Mouse (Mus musculus) frontal cortex, postnatal 36 days (tissue): Measurements from ENCODE around the gene Ralgds.
"Not testable (repeated sequence)": the region's sequence is repeated elsewhere in the genome, so short reads cannot be mapped to it uniquely, and the experiment has no call there.

Experiments
- DNase-seq, 2 experiments: peaks; one replicate each; pipeline ENCODE4 v3.0.0; 2022; ENCODE audit warnings: low spot score in 2 of 2

The Ralgds gene

DNA sequence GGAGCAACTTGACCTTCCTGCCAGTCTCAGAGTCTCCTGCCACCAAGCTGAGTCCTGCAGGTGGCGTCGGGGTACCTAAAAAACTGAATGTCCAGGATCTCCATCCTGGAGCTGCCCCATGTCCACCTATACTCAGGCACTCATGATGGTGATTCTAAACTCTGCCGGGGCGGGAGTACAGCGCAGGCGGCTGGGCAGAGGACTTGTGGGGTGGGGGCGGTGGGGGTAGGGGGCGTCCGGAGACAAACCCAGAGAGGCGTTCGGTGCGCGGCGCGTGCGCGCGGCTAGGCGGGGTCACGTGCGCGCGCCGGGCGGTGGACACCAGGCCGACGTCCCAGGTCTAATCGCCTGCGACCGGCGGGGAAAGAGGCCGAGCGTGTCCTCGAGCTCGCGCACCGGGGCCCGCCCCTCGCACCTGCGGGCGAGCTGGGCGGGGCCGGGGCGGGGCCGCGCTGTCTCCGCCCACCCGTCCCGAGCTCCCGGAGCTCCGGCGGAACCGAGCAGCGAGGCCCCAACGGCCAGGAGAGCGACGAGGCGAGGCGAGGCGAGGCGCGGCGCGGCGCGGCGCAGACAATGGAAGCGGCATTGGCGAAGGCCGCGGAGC is at the start of gene Ralgds:
Gene Ralgds, plus strand, starts transcription at position 328 of the 604 bp plus-strand sequence.
- peak in 1 of 2 experiments; percentile 39 for DNase-seq

DNA sequence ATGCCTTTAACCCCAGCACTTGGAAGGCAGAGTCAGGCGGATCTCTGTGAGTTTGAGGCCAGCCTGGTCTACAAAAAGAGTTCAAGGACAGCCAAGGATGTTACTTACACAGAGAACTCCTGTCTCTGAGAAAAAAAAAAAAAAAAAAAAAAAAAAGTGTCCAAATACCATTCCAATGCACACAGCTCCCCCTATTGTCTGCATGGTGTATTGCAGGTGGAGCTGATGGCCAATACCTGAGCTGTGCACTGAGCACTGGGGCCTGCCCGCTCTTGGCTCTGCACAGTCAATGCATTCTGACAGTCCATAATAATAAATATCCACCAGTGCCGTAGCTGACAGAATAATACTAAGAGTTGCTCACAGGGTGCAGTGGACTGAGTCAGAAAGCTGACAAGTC is 49.0 kb upstream of the Ralgds start:
- peak; percentile 75 to 82 for DNase-seq

DNA sequence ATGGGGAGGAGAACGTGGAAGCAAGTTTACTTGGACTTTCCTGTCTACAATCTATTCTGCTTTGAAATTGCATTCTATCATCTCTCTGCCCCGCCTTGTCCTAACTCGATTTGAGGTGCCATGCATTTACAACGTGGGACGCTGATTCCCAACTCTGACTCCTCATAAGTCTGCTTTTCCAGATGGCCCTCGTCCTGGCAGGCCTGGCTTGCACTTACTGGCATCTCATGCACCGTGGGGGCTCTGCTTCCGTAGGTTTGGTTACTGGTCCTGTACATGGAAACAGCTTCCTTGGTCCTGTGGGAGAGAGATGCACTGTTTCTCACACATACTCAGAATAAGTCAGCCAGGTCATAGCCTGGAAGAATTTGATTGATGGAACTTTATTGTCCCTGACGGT is 48.0 kb upstream of the Ralgds start:
- no peak for DNase-seq

DNA sequence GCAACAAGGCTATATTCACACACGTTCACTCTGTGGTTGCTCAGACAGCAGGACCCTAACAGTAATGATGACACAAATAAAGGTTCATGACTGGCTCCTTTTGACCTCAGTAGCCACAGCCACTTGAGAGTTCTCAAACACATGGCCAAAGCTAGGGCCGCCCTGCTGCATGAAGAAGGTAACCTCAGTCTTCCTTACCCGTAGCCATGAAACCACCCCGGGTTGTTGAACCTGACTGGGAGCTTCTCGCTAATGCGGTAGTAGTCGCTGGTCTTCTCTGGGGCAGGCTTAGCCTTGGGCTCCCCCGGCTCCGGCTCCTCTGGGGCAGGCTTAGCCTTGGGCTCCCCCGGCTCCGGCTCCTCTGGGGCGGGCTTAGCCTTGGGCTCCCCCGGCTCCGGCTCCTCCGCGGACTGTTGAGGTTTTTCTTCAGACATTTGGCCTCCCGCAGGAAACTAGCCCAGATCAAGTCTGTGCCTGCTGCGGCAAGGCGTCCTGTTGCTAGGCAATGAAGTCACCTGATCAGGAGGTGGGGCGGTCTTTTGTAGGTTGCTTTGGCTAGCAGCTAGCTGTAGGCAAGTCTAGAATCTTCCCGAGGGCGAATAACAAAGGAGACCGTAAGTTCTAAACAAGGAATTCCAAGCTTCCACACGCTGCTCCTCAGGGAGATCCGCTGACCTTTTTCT is 46.9 kb upstream of the Ralgds start, which contains the start of gene 1700007K13Rik:
Gene 1700007K13Rik, minus strand, starts transcription at position 497 of the 683 bp plus-strand sequence.
- DNase-seq, result peak; percentile 75 to 82

DNA sequence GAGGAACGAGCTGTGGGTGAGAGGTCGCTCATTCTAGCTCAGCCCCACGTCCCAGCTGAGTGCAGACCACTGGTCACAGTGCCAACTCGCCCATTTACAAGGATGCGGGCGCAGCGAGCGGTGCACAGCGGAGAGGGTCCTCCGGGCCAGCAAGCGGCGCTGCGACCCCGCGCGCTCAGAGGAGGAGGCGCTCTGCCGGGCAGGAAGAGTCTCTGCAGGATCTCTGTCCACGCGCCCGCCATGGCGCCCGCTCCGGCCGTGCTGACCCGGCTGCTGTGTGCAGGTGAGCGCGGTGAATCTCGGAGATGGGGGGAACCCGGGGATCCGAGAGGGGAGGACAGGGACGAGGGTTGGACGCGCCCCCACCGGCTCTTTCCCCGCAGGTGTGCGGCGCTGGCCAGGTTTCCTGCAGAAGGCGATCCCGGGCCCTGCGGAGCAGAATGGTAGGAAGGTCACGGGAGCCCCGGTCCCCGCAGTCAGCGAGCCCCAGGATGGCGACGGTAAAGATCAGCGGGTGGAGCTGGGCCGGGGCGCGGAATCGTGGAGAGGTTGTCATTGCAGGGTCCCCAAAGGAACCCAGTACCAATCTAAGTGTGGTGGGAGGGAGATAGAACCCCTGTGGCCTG is 45.0 kb upstream of the Ralgds start, which contains the start of gene Mrps2:
Gene Mrps2, plus strand, starts transcription at position 207 of the 626 bp plus-strand sequence.
- peak; percentile 85 to 87 for DNase-seq

DNA sequence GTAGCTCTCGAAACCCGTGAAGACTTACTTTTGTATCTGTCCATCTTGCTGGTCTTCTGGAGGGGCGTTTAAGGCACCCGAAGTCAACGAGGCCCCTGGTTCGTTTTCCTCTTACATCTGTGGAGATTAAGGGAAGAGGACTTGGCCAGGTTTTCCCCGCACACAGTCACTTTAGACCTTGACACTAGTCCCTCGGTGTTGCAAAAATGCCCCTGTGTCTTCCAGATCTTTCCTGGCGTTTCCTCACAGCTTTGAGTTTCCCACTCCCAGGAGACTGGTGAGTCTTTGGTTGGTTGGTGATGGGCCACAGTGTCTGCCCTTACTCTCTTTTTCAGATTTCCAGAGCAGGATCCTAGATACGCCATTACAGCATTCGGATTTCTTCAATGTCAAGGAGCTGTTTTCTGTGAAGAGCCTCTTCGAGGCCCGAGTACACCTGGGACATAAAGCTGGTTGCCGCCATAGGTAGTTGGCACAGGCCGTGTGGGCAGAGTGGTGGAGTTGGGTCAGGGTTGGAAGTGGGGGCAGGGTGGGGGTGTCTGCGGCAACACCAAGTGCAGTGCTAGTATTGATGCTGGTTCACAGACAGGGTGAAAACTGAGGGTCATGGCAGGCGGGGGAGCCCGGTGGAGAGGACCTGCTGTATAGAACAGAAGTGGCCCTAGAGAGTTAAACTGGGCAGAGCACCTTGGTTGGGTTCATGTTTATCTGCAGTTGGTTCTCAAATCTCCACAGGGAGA is 44.3 kb upstream of the Ralgds start:
- peak in 1 of 2 experiments; percentile 1 for DNase-seq

DNA sequence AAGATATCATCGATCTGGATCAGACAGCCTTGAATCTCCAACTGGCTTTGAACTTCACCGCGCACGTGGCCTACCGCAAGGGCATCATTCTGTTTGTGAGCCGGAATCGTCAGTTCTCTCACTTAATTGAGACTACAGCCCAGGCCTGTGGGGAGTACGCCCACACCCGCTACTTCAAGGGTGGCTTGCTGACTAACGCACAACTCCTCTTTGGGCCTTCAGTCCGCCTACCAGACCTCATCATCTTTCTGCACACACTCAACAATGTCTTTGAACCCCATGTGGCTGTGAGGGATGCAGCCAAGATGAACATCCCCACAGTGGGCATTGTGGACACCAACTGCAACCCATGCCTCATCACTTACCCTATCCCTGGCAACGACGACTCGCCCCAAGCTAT is 43.5 kb upstream of the Ralgds start:
- peak in 1 of 2 experiments; percentile 0 for DNase-seq

DNA sequence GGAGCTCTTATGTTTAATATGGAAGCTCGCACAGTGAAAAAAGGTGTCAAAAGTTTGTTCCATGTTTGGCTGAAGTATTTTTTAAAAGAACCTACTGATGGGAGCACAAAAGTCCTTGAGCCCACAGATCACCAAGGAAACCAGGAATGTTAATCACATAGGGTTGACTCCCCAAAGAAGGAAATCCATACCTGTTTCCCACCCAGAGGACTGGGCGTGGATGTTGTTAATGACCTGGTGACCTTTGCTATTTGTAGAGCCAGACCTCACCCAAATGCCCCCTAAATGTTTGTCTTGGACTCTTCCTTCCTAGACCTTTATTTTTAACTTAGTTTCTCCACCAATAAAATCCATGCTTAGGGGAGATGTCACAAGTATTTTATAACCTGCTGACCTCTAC is 42.3 kb upstream of the Ralgds start:
- no peak for DNase-seq

DNA sequence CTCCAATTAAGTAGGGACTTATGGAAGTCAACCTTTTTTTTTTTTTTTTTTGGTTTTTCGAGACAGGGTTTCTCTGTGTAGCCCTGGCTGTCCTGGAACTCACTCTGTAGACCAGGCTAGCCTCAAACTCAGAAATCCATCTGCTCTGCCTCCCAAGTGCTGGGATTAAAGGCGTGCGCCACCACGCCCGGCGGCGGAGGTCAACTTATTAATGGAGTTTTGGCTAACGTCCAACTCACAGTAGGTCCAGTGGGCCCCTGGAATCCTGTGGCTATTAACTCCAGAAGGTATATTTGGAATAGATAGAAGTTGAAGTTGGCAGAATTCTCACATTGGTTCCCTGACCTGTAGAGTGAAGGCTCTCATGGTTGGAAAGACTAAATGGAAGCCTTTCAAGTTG is 40.9 kb upstream of the Ralgds start:
- peak in 1 of 2 experiments; percentile 1 for DNase-seq

DNA sequence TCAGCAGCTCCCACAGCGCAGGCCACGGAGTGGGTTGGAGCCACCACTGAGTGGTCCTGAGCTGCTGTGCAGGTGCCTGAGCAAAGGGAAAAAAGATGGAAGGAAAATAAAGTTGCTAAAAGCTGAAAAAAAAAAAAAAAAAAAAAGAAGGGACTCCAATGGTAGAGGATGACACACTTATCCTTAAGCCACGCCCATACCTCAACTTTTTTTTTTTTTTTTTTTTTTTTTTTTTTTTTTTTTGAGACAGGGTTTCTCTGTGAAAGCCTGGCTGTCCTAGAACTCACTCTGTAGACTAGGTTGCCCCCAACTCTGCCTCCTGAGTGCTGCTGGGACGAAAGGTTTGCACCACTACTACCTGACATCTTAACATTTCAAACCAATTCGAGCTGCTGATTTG is 34.9 kb upstream of the Ralgds start:
- DNase-seq, result not testable (repeated sequence)

DNA sequence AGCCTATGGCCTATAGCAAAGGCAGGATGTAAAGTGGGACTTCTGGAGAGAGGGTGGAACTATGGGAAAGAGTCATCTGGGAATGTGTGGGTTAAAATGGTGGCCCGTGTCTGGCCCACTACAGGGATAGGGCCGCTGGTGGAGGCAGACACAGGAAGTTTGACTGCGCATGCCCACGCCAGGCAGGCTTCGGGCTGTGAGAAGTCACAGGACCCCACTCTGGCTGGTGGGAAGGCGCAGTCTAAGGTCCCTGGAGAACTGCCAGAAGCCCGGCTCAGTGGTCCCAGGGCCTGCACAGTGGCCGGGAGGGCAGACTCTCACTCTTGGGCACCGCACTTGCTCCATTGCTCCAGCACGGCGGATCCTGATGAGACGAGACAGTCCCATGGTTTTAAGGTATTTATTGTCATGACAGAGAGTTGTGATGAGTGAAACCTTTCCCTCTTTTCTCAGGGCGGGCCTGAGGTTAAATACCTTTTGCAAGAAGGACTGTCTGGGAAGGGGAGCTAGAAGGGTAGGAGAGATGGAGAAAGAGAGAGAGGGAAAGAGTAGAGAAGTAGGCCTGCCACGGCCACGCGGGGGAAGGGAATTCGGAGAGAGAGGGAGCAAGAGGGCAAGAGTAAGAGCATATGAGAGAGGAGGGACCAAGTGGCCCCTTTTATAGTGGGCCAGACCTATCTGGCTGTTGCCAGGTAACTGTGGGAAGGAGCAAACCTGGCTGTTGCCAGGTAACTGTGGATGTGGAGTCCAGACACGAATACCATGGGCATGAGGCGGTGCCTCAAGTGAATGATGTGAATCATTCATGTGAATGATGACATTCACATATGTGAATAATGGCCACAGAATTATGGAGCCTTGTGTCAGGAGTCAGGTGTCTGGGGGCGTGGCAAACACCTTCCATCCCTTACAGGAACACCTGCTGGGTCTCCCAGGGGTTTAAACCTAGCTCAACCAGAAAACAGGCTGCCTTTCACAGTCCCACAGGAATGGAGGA is 33.4 kb upstream of the Ralgds start:
- DNase-seq, result no peak

DNA sequence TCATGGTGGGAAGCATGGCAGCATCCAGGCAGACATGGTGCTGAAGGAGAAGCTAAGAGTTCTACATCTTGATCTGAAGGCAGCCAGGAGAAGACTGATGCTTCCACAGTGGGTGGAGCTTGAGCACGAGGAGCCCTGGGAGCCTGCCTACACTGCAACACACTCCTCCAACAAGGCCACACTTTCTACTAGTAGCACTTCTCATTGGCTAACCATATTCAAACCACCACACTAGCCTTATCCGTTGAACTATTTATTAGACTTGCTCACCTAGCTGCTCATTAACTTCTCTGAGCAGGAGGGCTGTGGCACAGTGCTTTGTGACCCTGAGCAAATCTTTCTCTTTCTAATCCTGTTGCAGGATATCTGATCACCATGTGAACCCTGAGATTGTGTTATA is 29.1 kb upstream of the Ralgds start:
- DNase-seq, result no peak

DNA sequence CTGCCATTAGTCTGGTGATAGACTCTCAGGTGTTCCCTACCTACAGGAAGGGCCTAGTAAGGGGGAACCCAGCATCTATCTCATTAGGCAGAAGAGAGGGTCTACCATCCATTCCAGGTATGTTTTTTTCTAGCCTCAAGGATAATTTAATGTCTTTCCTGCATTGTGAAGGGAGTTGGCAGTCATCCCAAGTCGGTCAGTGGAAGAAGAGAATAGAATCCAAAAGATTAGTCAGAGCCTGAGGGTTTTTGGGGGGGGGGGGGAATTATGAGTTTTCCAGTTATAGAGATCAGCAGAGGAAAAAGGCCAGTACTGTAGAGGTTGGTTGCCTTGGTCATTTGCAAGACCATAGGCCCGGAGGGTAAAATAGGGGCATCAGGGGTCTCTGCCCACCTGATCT is 18.4 kb upstream of the Ralgds start:
- DNase-seq, result no peak

DNA sequence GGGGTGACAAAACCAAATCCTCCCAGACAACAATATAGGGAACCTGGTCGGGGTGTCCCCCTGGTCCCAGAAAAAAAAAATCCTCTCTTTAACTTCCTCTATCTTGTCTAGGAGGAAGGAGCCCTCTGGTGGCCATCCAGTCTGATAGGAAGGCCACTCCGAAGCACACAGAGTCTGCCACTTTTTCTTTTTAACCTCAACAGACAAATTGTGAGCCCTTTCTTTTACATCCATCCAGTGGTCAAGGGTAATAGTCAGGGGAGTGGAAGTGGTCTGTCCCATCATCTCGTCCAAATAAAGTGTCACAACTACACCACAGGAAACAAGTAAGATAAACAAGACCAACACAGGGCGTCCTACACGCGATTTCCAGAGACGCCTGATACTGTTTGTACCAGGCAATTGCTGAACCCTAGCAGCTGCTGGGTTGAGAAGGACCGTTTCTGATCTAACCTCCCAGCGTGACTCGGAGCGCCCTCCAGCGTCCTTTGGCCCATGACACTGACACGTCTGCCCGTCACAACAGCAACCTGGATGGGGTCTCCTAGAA is 17.6 kb upstream of the Ralgds start:
- peak in 1 of 2 experiments; percentile 18 for DNase-seq

DNA sequence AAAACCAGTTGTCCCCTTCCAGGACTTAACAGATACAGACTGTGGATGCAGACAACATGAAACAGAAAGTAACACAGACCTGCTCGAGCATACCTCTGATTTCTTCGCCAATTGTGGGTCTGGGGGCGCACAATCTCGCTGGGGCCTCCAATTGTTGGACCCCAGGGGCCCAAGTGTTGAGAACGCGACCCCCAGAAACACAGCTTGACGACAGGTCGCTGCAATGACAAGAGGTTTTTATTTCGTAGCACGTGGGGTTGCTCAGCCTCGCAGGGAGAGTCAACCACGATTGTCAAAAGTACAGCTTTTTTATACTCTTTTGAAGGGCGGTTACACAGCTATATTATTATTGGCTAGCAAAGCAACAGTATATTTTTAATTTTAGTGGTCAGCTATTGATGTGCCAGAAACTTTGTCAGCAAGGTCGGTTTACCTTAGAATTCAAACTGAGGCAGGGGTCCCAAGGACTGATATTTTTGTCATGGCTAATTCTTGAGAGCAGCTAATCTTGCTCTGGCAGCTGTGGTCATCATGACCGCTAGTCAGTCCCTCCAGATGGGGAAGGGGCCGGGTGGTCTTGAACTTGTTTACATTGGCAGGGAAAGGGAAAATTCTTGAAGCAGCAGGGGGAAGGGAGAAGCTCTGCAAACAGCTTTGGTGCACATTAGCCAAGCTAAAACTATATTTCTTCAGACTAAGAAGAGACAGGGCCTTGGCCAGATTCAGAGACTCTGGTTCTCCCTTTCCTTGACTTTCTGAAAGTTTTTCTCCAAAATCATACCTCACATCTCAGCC is 16.9 kb upstream of the Ralgds start:
- no peak for DNase-seq

DNA sequence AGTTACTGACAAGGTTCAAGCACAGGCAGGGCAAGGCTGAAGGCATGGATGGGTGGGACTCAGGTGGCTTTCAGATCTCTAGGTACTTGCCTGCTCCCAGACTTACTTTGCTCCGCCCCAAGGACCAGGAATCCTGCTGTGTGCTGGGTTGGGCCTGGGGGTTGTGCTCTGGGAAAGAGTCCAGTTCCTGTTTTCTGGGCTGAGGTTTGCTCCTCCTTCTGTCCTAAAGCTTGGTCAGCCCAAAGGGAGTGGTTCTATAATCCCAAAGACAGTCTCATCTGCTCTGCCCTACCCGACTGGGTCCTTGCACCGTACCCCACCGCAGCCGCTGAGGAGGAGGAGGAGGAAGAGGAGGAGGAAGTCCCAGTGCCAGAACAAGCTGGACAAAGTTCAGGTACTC is 16.3 kb upstream of the Ralgds start, which contains the start of gene Gbgt1:
Gene Gbgt1, plus strand, starts transcription at position 221 of the 400 bp plus-strand sequence.
- no peak for DNase-seq

DNA sequence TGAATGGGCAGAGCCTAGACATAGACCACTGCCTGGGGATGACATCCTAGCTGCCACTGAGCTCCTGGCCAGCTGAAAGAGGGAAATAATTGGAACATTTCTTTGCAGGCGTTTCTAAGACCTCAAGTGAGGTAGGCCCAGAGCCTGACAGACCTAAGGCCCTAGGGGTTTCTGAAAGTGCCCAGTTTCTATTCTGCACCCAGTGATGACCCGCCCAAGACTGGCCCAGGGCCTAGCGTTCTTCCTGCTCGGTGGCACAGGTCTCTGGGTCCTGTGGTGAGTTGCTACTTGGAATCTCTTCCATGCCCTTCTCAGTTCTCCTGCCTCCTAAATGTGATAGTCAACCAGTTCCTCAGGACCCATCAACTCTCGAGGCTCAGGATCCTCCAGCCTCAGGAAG is 15.4 kb upstream of the Ralgds start:
- DNase-seq, result no peak

DNA sequence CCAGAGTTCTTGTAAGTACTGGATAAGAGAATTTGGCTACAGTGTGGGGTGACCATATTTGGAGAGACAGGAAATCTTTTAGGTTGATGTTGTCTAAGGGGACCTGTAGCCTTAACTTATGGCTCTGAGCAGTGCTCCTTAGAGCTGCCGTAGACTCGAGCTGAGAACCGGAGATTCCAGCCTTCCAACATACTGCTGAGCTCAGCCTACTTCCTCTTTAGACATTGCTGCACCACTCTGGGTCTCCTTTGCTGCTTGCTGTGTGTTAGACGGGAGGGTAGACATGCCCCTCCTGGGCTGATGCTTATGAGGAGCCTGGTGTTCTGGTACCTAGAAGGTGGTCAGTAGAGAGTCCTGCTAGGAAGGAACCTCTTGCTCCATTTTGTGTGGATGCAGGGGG is 14.5 kb upstream of the Ralgds start:
- DNase-seq, result no peak

DNA sequence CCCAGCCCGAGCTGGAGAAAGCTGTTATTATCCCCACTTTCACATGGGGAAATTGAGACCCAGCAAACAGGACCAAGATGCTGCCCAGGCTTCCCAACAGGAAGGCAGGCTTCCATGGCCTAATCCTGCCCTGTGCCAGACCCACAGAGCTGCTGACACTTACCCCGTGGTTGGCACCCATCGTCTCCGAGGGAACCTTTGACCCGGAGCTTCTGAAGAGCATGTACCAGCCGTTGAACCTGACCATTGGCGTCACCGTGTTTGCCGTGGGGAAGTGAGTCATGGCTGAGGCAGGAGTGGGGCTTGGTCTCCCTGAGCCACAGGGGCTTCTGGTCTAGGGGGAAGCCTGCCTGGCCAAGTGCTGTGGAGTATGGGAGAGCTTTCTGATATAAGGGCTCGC is 9.9 kb upstream of the Ralgds start:
- no peak for DNase-seq

DNA sequence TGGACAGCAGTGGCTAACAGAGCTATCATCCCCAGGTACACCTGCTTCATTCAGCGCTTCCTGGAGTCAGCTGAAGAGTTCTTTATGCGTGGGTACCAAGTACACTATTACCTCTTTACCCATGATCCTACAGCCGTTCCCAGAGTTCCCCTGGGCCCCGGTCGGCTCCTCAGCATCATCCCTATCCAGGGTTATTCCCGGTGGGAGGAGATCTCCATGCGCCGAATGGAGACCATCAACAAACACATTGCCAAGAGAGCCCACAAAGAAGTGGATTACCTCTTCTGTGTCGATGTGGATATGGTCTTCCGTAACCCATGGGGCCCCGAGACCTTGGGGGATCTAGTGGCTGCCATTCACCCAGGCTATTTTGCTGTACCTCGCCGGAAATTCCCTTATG is 8.2 kb upstream of the Ralgds start:
- no peak for DNase-seq
